Mouse (Mus musculus) limb, embryonic 15.5 days (tissue): ENCODE data around the gene Cpa2. TPM values are rescaled to one million over a fixed set of nuclear protein-coding genes. Genes with fewer than 3 reads are reported as not detected.

ENCODE experiments used
- ATAC-seq: fragments of 200-750 bp; cut with Nextera tagmentation; 2 replicates; pipeline ENCODE4 v1.8.0; 2017; ENCODE audit warnings: low read depth, moderate TSS enrichment; ENCODE audit not compliant: insufficient number of reproducible peaks, low FRiP score, low TSS enrichment
- H3K27ac ChIP-seq: fragments of 300-500 bp; sonication (generic); 2 replicates; pipeline ENCODE4 v1.5.1; 2015; ENCODE audit warnings: moderate library complexity, mild to moderate bottlenecking, inconsistent platforms
- H3K27me3 ChIP-seq: fragments of 300-500 bp; sonication (generic); 2 replicates; pipeline ENCODE4 v1.6.1; 2015; ENCODE audit warnings: inconsistent platforms
- H3K36me3 ChIP-seq: fragments of 300-500 bp; sonication (generic); 2 replicates; pipeline ENCODE4 v1.6.1; 2015; ENCODE audit warnings: inconsistent platforms
- H3K4me1 ChIP-seq: fragments of 300-500 bp; sonication (generic); 2 replicates; pipeline ENCODE4 v1.6.1; 2015; ENCODE audit warnings: inconsistent platforms
- H3K4me2 ChIP-seq: fragments of 300-500 bp; sonication (generic); 2 replicates; pipeline ENCODE4 v1.6.1; 2015; ENCODE audit warnings: mild to moderate bottlenecking, inconsistent platforms
- H3K4me3 ChIP-seq: fragments of 300-500 bp; sonication (generic); 2 replicates; pipeline ENCODE4 v1.5.1; 2015; ENCODE audit warnings: mild to moderate bottlenecking, inconsistent platforms
- H3K9ac ChIP-seq: fragments of 300-500 bp; sonication (generic); 2 replicates; pipeline ENCODE4 v1.6.1; 2015; ENCODE audit warnings: inconsistent platforms
- H3K9me3 ChIP-seq: fragments of 300-500 bp; sonication (generic); 2 replicates; pipeline ENCODE4 v1.6.1; 2016; ENCODE audit warnings: inconsistent platforms
- WGBS: fragments of 180-500 bp; shearing (Covaris S2); methylation state at CpG from one replicate; pipeline ENCODE4 v1.1.7; 2015; 5-methylcytosine and 5-hydroxymethylcytosine counted together
- polyA plus RNA-seq: library from polyadenylated mRNA; unstranded; fragments of >200 nt; fragmentation: Nextera tagmentation; extraction: Ambion mirVana; gene quantifications from 2 replicates; pipeline ENCODE4 v1.2.1, GENCODE M21; 2015

Cpa2 gene
- polyA plus RNA-seq, 1 experiment from 2014 or later, result 4.8 TPM

DNA sequence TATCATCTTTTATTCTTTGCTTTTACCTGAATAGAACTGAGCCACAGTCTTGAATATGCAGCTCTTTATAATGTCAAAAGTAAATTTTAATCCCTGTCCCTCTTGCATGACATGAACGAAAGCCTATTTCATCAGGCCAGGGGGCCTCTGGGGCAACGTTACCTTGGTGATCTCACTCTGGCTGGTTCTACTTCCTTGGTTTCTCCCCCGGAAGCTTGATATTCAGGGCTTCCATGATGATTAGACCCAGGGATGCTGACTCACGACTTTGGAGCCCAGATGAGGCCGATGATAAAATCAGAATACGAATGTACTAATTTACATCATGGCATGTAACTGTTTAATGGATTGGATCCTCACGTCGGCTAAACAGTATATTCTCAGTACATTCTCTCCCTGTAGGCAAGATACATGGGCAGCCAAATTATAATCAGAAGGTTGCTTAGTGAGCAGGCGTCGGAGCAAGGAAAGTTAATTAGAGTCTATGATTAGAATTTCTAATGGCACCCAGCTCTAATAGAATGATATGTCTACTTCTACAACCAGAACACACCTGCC lies 51.1 kb downstream of the Cpa2 start:
- H3K27me3 ChIP-seq, result no peaks in the 10 kb centered on the region
- no peaks in the 10 kb centered on the region for H3K36me3 ChIP-seq
- H3K4me1 ChIP-seq, result peaks cover 10% of the 10 kb centered on the region
- H3K27ac ChIP-seq, result no peak overlapping the region
- H3K9me3 ChIP-seq, result no peaks in the 10 kb centered on the region
- whole genome bisulfite sequencing, result 50% methylated on average over 10 of the region's 10 CpGs
- H3K4me3 ChIP-seq, result no peak overlapping the region
- H3K9ac ChIP-seq, result no peak overlapping the region
- no peak overlapping the region for H3K4me2 ChIP-seq
- ATAC-seq, result no peak

- no peak overlapping the region for H3K9ac ChIP-seq
- no peak overlapping the region for H3K27ac ChIP-seq
- peaks cover 10% of the 10 kb centered on the region for H3K4me1 ChIP-seq
- ATAC-seq, result no peak
- H3K9me3 ChIP-seq, result no peaks in the 10 kb centered on the region
- H3K4me3 ChIP-seq, result no peak overlapping the region
- no peak overlapping the region for H3K4me2 ChIP-seq
- H3K36me3 ChIP-seq, result no peaks in the 10 kb centered on the region
- 78% methylated on average over 7 of the region's 7 CpGs for WGBS
- no peaks in the 10 kb centered on the region for H3K27me3 ChIP-seq
Measured at GRCm38 (mm10) chr6:30594364-30594763, 53.0 kb downstream of the Cpa2 start.

DNA sequence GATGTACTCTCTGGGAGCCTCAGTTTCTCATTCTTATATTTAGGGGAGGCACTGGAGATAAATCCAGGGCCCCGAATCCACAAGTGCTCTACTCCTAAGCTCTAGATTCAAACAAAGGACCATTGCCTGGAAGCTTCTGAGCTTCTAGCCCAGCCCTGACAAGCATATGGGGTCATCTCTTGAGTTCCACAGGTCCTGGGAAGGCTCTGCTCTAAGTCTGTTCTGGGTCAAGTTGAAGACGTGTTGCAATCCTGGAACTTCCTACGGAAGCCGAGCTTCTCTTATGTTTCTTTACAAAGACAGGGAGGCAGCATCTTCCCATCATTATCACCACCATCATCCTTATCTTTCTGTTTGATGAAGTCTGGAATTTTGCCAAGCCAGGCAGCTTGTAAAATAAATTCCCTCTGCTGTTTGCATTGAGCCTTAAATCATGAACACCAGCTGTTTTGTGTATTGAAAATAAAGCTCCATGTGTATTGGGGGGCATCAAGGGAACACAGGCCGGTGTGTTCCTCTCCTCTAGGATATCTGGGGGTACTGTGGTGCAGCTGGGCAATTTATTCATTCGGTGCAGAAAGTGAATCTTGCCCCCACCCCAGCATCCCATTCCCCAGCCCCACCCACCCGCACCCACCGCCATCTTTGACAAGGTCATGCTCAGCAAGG lies 55.0 kb downstream of the Cpa2 start:
- no peak overlapping the region for H3K4me2 ChIP-seq
- H3K27ac ChIP-seq, result peak overlapping the region; percentile 50; the same call in 1 of the 2 replicates
- 72% methylated on average over 8 of the region's 8 CpGs for WGBS
- no peak overlapping the region for H3K9ac ChIP-seq
- no peaks in the 10 kb centered on the region for H3K27me3 ChIP-seq
- no peaks in the 10 kb centered on the region for H3K9me3 ChIP-seq
- H3K36me3 ChIP-seq, result no peaks in the 10 kb centered on the region
- H3K4me3 ChIP-seq, result no peak overlapping the region
- H3K4me1 ChIP-seq, result peaks cover 10% of the 10 kb centered on the region
- no peak for ATAC-seq

DNA sequence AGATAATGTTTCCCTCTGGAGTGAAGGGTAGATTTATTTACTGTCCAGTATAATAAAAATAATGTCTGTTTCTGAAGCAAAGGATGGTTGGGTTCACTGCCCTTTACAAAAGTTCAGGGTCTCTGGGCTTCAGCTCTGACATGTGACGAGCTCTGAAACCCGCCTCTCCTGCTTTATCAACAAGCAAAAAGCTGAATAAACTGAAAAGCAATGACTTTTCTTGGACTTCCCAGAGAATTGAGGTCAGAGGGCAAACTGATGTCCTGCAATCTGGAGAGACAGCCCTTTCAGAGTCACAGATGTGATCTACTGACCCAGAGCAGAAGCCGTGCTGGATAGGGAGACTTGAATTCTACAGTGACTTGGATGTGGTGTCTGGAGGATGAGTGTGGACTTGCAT lies 58.7 kb downstream of the Cpa2 start:
- 78% methylated on average over 3 of the region's 3 CpGs for WGBS
- Histone ChIP-seq H3K9me3 (no peaks in the 10 kb centered on the region), H3K27me3 (no peaks in the 10 kb centered on the region), H3K4me2 (no peak overlapping the region), H3K27ac (no peak overlapping the region), H3K36me3 (no peaks in the 10 kb centered on the region), H3K4me3 (no peak overlapping the region), H3K4me1 (peaks cover 14% of the 10 kb centered on the region), H3K9ac (no peak overlapping the region)
- ATAC-seq, result no peak

DNA sequence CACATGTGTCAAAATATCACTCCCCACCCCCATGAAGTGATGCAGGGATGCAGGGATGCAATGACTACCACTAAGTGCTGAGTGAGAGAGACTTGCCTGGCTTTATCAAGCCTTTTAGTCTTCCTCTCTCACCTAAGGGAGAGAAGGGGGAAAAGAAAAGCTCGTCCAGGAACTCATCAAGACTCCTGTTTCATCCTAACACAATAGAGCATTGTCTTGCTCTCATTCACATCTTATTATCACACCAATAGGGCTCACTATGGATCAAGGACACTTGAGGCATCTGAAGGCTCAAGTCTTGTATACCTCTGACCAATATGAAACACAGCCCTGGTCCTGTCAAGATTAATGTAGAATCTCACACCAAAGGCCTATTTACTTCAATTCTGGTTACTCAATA lies 59.6 kb downstream of the Cpa2 start:
- H3K27me3 ChIP-seq, result no peaks in the 10 kb centered on the region
- H3K9me3 ChIP-seq, result no peaks in the 10 kb centered on the region
- H3K4me2 ChIP-seq, result no peak overlapping the region
- no peaks in the 10 kb centered on the region for H3K36me3 ChIP-seq
- 83% methylated on average over 1 of the region's 1 CpGs for WGBS
- no peak for ATAC-seq
- H3K27ac ChIP-seq, result no peak overlapping the region
- H3K4me3 ChIP-seq, result no peak overlapping the region
- peaks cover 5% of the 10 kb centered on the region for H3K4me1 ChIP-seq
- no peak overlapping the region for H3K9ac ChIP-seq

DNA sequence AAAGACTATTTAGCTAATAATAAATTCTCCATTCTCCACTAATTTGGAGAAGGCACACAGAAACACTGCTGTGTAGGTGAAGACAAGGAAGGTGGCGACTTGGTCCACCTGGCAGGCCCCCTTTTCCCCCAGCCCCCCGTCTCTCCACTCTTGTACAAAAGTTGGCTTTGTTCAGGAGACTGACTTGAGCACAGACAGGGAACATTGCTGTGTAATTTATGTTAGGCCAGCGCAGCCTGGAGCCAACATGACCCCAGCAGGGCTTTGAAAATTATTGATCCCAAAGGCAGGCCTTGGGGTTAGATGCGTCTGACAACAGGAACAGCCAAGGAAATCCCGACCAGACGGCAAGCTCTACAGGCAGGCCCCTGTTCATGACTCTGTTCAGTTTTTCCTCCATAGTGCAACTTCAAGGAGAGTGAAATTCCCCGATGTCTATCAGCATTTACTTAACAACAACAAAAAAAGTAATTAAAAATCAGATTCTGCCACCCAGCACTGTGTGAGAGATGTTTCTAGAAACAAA lies 63.0 kb downstream of the Cpa2 start:
- no peak overlapping the region for H3K9ac ChIP-seq
- no peak overlapping the region for H3K4me2 ChIP-seq
- H3K27me3 ChIP-seq, result no peaks in the 10 kb centered on the region
- ATAC-seq, result no peak
- WGBS, result 36% methylated on average over 7 of the region's 7 CpGs
- H3K4me1 ChIP-seq, result peaks cover 3% of the 10 kb centered on the region
- H3K9me3 ChIP-seq, result no peaks in the 10 kb centered on the region
- H3K27ac ChIP-seq, result no peak overlapping the region
- H3K36me3 ChIP-seq, result no peaks in the 10 kb centered on the region
- H3K4me3 ChIP-seq, result no peak overlapping the region

DNA sequence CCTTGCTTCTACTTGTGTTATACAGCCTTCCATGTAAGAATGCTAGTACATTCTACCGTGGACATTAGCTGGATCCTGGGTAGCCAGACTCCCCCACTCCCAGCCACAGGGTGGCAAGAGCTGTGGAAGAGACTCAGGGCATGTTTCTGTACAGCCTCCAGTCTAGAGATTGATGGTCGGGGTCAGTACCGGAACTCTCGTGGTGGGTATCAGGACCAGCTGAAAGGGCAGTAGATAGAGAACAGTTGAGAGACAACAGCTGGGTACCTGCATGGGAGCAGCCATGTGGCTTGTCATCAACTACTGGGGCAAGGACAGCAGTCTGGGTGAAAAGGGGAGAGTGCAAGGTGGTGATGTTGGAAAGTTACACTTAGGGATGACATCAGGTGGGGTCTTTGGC lies 63.7 kb downstream of the Cpa2 start:
- no peaks in the 10 kb centered on the region for H3K9me3 ChIP-seq
- H3K27me3 ChIP-seq, result no peaks in the 10 kb centered on the region
- no peak overlapping the region for H3K27ac ChIP-seq
- H3K9ac ChIP-seq, result no peak overlapping the region
- ATAC-seq, result no peak
- 85% methylated on average over 4 of the region's 4 CpGs for WGBS
- no peak overlapping the region for H3K4me3 ChIP-seq
- no peak overlapping the region for H3K4me2 ChIP-seq
- H3K36me3 ChIP-seq, result no peaks in the 10 kb centered on the region
- H3K4me1 ChIP-seq, result peaks cover 3% of the 10 kb centered on the region

GRCm38 (mm10) chr6:30605672-30606071 lies 64.3 kb downstream of the Cpa2 start:
- no peak for ATAC-seq

DNA sequence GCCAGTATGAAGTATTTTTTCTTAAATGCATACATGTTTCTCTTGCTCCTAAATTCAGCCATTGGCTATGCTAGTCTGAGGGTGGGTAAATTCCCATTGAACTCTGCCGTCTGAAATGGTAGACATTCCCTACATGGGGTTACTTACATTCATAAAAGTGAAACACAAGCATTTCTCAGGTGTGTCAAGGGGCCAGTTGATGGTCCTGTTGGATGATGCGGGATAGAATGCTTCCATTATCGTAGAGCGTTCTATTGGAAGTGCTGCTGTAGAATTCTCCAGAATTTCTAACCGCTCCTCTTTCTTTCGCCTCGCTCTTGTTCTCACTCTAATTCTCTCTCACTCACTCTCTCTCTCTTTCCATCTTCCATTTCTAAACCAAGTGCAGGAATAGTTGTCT lies 69.3 kb downstream of the Cpa2 start, which contains the start of gene Cpa5:
Gene Cpa5, plus strand, starts transcription at position 301 of the 400 bp plus-strand sequence.
- Histone ChIP-seq H3K36me3 (no peaks in the 10 kb centered on the region), H3K4me3 (no peak within 1 kb of the TSS), H3K4me2 (no peak within 1 kb of the TSS), H3K9me3 (no peaks in the 10 kb centered on the region), H3K27me3 (no peaks in the 10 kb centered on the region), H3K27ac (no peak within 1 kb of the TSS), H3K9ac (no peak within 1 kb of the TSS), H3K4me1 (peaks cover 6% of the 10 kb centered on the region)
- no peak for ATAC-seq
- WGBS, result 97% methylated on average over 7 of the region's 7 CpGs

More at GRCm38 (mm10) chr6:30605672-30606071, 64.3 kb downstream of the Cpa2 start:
- H3K4me1 ChIP-seq, result peaks cover 3% of the 10 kb centered on the region
- no peaks in the 10 kb centered on the region for H3K36me3 ChIP-seq
- 53% methylated on average over 5 of the region's 5 CpGs for WGBS
- no peak overlapping the region for H3K27ac ChIP-seq
- H3K4me2 ChIP-seq, result no peak overlapping the region
- H3K9me3 ChIP-seq, result no peaks in the 10 kb centered on the region
- H3K9ac ChIP-seq, result no peak overlapping the region
- H3K4me3 ChIP-seq, result no peak overlapping the region
- H3K27me3 ChIP-seq, result no peaks in the 10 kb centered on the region

- H3K4me3 ChIP-seq, result no peak overlapping the region
- no peaks in the 10 kb centered on the region for H3K36me3 ChIP-seq
- no peak overlapping the region for H3K9ac ChIP-seq
- peaks cover 11% of the 10 kb centered on the region for H3K4me1 ChIP-seq
- H3K9me3 ChIP-seq, result no peaks in the 10 kb centered on the region
- no peak overlapping the region for H3K4me2 ChIP-seq
- ATAC-seq, result no peak
- no peaks in the 10 kb centered on the region for H3K27me3 ChIP-seq
- H3K27ac ChIP-seq, result no peak overlapping the region
- 78% methylated on average over 5 of the region's 5 CpGs for WGBS
Measured at GRCm38 (mm10) chr6:30611212-30611611, 69.8 kb downstream of the Cpa2 start.
